23 mouse cellular contexts compared by ENCODE assay signal in the genomic region with DNA sequence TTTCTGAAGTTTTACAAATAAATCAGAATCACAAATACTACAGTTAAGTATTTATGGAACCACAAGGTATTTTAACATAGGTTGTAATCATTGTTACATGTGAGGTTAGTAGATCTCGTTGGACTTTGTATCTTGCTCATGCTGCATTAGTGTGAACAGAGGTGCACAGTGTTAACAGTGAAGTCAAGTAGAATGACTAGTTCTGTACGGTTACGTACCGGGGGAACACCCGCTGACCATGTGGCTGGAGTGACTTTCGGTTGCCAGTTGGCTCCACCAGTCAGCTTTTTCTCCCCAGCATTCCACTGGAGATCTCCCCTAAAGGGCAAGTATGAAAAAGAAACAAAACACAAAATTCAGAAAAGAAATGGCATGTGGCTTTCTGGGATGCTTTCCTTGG. TPM values are rescaled to one million over a fixed set of nuclear protein-coding genes. Genes with fewer than 3 reads are reported as not detected.
DNase-seq lines count a peak whose midpoint lies in the region; ATAC-seq and TF ChIP-seq lines count a peak whose summit lies in the region.
"Had no signal": no experiment of that assay in that cellular context is flagged by ENCODE, and none has a peak within 500 bp of the region (broad histone marks: within the 10 kb centered on the region; RNA-seq: fewer than 3 reads in every experiment).

No protein-coding gene starts in this region.

- H3K4me1 ChIP-seq in intestine, embryonic 16.5 days (ENCODE audit: control insufficient read depth, insufficient read depth, low read length) = no peaks in the 10 kb centered on the region; the same call in 1 of the 2 replicates
- no peaks in the 10 kb centered on the region for H3K4me1 ChIP-seq in intestine, embryonic 15.5 days (replicated peaks)
- no peaks in the 10 kb centered on the region for H3K4me1 ChIP-seq in limb, embryonic 11.5 days (ENCODE audit: control insufficient read depth, insufficient read depth, low read length)
- no peaks in the 10 kb centered on the region for H3K4me1 ChIP-seq in limb, embryonic 10.5 days
- H3K4me1 ChIP-seq in intestine, postnatal 0 days (replicated peaks; ENCODE audit: control insufficient read depth, insufficient read depth, low read length) = no peaks in the 10 kb centered on the region

- DNase-seq in heart, adult 11 months = peak; percentile 64
- DNase-seq in heart, adult 9 months (ENCODE audit: low spot score in 2 of 2) = no peak
- DNase-seq in limb, embryonic 11.5 days (ENCODE audit: low spot score) = peak; percentile 4
- no peak for DNase-seq in limb, embryonic 10.5 days (ENCODE audit: low spot score)
- DNase-seq in left cerebral cortex, adult 2 months (ENCODE audit: extremely low spot score in 1 of 2, low spot score in 2 of 2) = no peak
- DNase-seq: adrenal gland, adult 2 months; adrenal gland, adult 8-10 months; adrenal gland, postnatal 10 days; adrenal gland, postnatal 14 days; adrenal gland, postnatal 25 days; adrenal gland, postnatal 36 days; B cell, adult 2 months; cerebellum, adult 11 months; cerebellum, adult 11-12 months had no signal

- TF ChIP-seq CTCF in intestine, postnatal 0 days (IDR thresholded peaks at IDR 0.05; ENCODE audit: low read depth) = no peak
- no peak for TF ChIP-seq CTCF in left cerebral cortex, adult 2 months (IDR thresholded peaks at IDR 0.05)

- H3K36me3 ChIP-seq in intestine, embryonic 16.5 days (ENCODE audit: control insufficient read depth, insufficient read depth, low read length) = no peaks in the 10 kb centered on the region
- no peaks in the 10 kb centered on the region for H3K36me3 ChIP-seq in intestine, embryonic 15.5 days
- no peaks in the 10 kb centered on the region for H3K36me3 ChIP-seq in limb, embryonic 11.5 days (ENCODE audit: control insufficient read depth, insufficient read depth, low read length)
- no peaks in the 10 kb centered on the region for H3K36me3 ChIP-seq in limb, embryonic 10.5 days
- H3K36me3 ChIP-seq in intestine, postnatal 0 days (ENCODE audit: control insufficient read depth, insufficient read depth) = no peaks in the 10 kb centered on the region
- H3K36me3 ChIP-seq: G1E had no signal

- H3K9ac ChIP-seq in intestine, embryonic 16.5 days (ENCODE audit: low read depth, low read length) = no peak overlapping the region
- H3K9ac ChIP-seq in intestine, embryonic 15.5 days = no peak overlapping the region
- H3K9ac ChIP-seq in limb, embryonic 11.5 days (ENCODE audit: low read length) = no peak overlapping the region
- H3K9ac ChIP-seq in intestine, postnatal 0 days (ENCODE audit: low read depth, low read length) = no peak overlapping the region

- ATAC-seq in intestine, embryonic 16.5 days = 0 out of 2 replicates have a peak, but pooled peaks have one; percentile 41
- no peak for ATAC-seq in intestine, embryonic 15.5 days
- no peak for ATAC-seq in limb, embryonic 11.5 days (ENCODE audit: insufficient number of reproducible peaks, low FRiP score, low TSS enrichment, low read depth)
- ATAC-seq in intestine, postnatal 0 days = 0 out of 2 replicates have a peak, but pooled peaks have one; percentile 54
- ATAC-seq: activated CD4-positive, CD25-positive, alpha-beta regulatory T cell, adult 4 months; CD4-positive, CD25-positive, alpha-beta regulatory T cell, adult 4 months; Patski had no signal

- 90% methylated on average over 6 of the region's 6 CpGs for WGBS in intestine, embryonic 16.5 days
- WGBS in intestine, embryonic 15.5 days = 93% methylated on average over 6 of the region's 6 CpGs
- WGBS in limb, embryonic 11.5 days = 95% methylated on average over 6 of the region's 6 CpGs
- WGBS in limb, embryonic 10.5 days = 97% methylated on average over 6 of the region's 6 CpGs
- WGBS in intestine, postnatal 0 days = 67% methylated on average over 6 of the region's 6 CpGs

- intact Hi-C loops in left cerebral cortex, adult 2 months (cut with DNase I) = no loop called here

- no peak overlapping the region for H3K4me2 ChIP-seq in intestine, embryonic 16.5 days (ENCODE audit: low read depth, low read length)
- no peak overlapping the region for H3K4me2 ChIP-seq in intestine, embryonic 15.5 days (replicated peaks)
- no peak overlapping the region for H3K4me2 ChIP-seq in limb, embryonic 11.5 days (ENCODE audit: low read depth, severe bottlenecking)
- no peak overlapping the region for H3K4me2 ChIP-seq in intestine, postnatal 0 days (replicated peaks; ENCODE audit: low read depth)

- H3K9me3 ChIP-seq in intestine, embryonic 16.5 days (ENCODE audit: control insufficient read depth, low read length) = no peaks in the 10 kb centered on the region
- no peaks in the 10 kb centered on the region for H3K9me3 ChIP-seq in intestine, embryonic 15.5 days
- H3K9me3 ChIP-seq in limb, embryonic 11.5 days (ENCODE audit: control insufficient read depth, low read length) = no peaks in the 10 kb centered on the region
- H3K9me3 ChIP-seq in limb, embryonic 10.5 days (replicated peaks) = no peaks in the 10 kb centered on the region
- H3K9me3 ChIP-seq in intestine, postnatal 0 days (ENCODE audit: control insufficient read depth) = no peaks in the 10 kb centered on the region
- H3K9me3 ChIP-seq: G1E had no signal

- H3K4me3 ChIP-seq in intestine, embryonic 16.5 days (ENCODE audit: low read length) = no peak overlapping the region
- H3K4me3 ChIP-seq in intestine, embryonic 15.5 days (replicated peaks) = no peak overlapping the region
- no peak overlapping the region for H3K4me3 ChIP-seq in limb, embryonic 11.5 days (ENCODE audit: low read depth, low read length)
- no peak overlapping the region for H3K4me3 ChIP-seq in limb, embryonic 10.5 days
- H3K4me3 ChIP-seq in intestine, postnatal 0 days (ENCODE audit: low read depth, low read length) = no peak overlapping the region
- no peak overlapping the region for H3K4me3 ChIP-seq in left cerebral cortex, adult 2 months

- no peaks in the 10 kb centered on the region for H3K27me3 ChIP-seq in intestine, embryonic 16.5 days (replicated peaks; ENCODE audit: control insufficient read depth, insufficient read depth, low read length)
- H3K27me3 ChIP-seq in intestine, embryonic 15.5 days (replicated peaks) = no peaks in the 10 kb centered on the region
- no peaks in the 10 kb centered on the region for H3K27me3 ChIP-seq in limb, embryonic 11.5 days (ENCODE audit: control insufficient read depth, insufficient read depth, low read length)
- H3K27me3 ChIP-seq in limb, embryonic 10.5 days (ENCODE audit: low read depth, poor library complexity, severe bottlenecking) = no peaks in the 10 kb centered on the region
- H3K27me3 ChIP-seq in intestine, postnatal 0 days (replicated peaks; ENCODE audit: control insufficient read depth, insufficient read depth, low read length) = no peaks in the 10 kb centered on the region
- H3K27me3 ChIP-seq: CH12.LX, Patski had no signal

- no peak overlapping the region for H3K27ac ChIP-seq in intestine, embryonic 16.5 days (ENCODE audit: low read length)
- no peak overlapping the region for H3K27ac ChIP-seq in intestine, embryonic 15.5 days
- H3K27ac ChIP-seq in limb, embryonic 11.5 days (replicated peaks; ENCODE audit: low read depth, low read length) = no peak overlapping the region
- H3K27ac ChIP-seq in limb, embryonic 10.5 days = no peak overlapping the region
- no peak overlapping the region for H3K27ac ChIP-seq in intestine, postnatal 0 days (ENCODE audit: low read depth, low read length)
- H3K27ac ChIP-seq in left cerebral cortex, adult 2 months = no peak overlapping the region

RNA-seq across cellular contexts. Expression of a gene that starts 31.9 kb away (rescaled TPM):
- polyA plus RNA-seq in intestine, embryonic 16.5 days (2015; fragmentation: Nextera tagmentation; extraction: Ambion mirVana) = 15.2 and 16.0 TPM in 2 replicates
- polyA plus RNA-seq in intestine, embryonic 15.5 days (2015; fragmentation: Nextera tagmentation; extraction: Ambion mirVana) = 14.3 and 16.4 TPM in 2 replicates
- 3.8 and 4.5 TPM in 2 replicates for polyA plus RNA-seq in limb, embryonic 11.5 days (2014; fragmentation: Nextera tagmentation; extraction: Ambion mirVana)
- polyA plus RNA-seq in limb, embryonic 10.5 days (2016; fragmentation: Nextera tagmentation; extraction: Ambion mirVana) = 1.8 and 2.3 TPM in 2 replicates
- polyA plus RNA-seq in intestine, postnatal 0 days (2015; fragmentation: Nextera tagmentation; extraction: Ambion mirVana) = 4.8 TPM in 2 replicates
- total RNA-seq in left cerebral cortex, adult 2 months (2021) = 1 to 10 TPM; 2.0 to 2.5 TPM
- total RNA-seq: CH12.LX, MEL had no signal
- polyA plus RNA-seq: activated CD4-positive, CD25-positive, alpha-beta regulatory T cell, adult 4 months; CD4-positive, CD25-positive, alpha-beta regulatory T cell, adult 4 months; G1E had no signal

Comparison
In these comparisons a context has a peak if more than half of its experiments do, and no peak if none do; other contexts are left out.
1. DNase-seq: peak in heart, adult 11 months (single experiment) and limb, embryonic 11.5 days (single experiment); none in heart, adult 9 months (0 of 2), limb, embryonic 10.5 days (single experiment) and left cerebral cortex, adult 2 months (0 of 2).
2. ATAC-seq: peak in intestine, embryonic 16.5 days (single experiment) and intestine, postnatal 0 days (single experiment); none in intestine, embryonic 15.5 days (single experiment) and limb, embryonic 11.5 days (single experiment).